ENCODE assay signal across 20 mouse cellular contexts in the genomic region with DNA sequence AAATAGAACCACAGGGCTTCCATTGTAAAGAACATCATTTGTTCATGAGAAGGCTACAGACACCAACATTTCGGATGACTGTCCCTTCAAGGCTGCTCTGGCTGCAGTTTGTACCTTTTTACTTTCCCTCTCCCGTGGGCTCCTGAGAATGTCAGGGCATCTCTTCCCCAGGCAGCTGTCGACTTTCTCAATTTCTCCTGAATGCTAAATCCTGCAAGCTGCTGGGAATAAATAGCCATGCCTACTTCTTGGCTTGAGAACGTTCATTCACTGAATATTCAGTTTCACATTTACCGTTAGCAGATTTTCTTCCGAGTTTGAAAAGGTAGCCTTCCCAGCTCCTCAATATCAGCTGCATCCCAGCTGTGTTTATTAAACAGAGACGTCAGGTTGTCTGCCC.
DNase-seq lines count a peak whose midpoint lies in the region; ATAC-seq and TF ChIP-seq lines count a peak whose summit lies in the region.
"Had no signal": no experiment of that assay in that cellular context is flagged by ENCODE, and none has a peak within 500 bp of the region (broad histone marks: within the 10 kb centered on the region; RNA-seq: fewer than 3 reads in every experiment).

No protein-coding gene starts in this region.

- 0 out of 2 replicates have a peak overlapping the region, but pooled peaks have one; percentile 25 for H3K4me2 ChIP-seq in embryonic facial prominence, embryonic 14.5 days (ENCODE audit: low read depth, low read length)
- H3K4me2 ChIP-seq in hindbrain, embryonic 14.5 days (replicated peaks): peak overlapping the region; percentile 27
- H3K4me2 ChIP-seq in hindbrain, embryonic 12.5 days (replicated peaks): no peak overlapping the region
- H3K4me2 ChIP-seq in hindbrain, postnatal 0 days (ENCODE audit: low read depth, low read length): peak overlapping the region; percentile 42
- H3K4me2 ChIP-seq: heart, embryonic 15.5 days; midbrain, embryonic 12.5 days had no signal

- no peak for TF ChIP-seq CTCF in hindbrain, postnatal 0 days (IDR thresholded peaks at IDR 0.05; ENCODE audit: low read depth)

- H3K36me3 ChIP-seq in embryonic facial prominence, embryonic 14.5 days (ENCODE audit: control insufficient read depth, insufficient read depth, low read length): no peaks in the 10 kb centered on the region
- no peaks in the 10 kb centered on the region for H3K36me3 ChIP-seq in embryonic facial prominence, embryonic 10.5 days (replicated peaks)
- no peaks in the 10 kb centered on the region for H3K36me3 ChIP-seq in hindbrain, embryonic 14.5 days (replicated peaks; ENCODE audit: control insufficient read depth, insufficient read depth)
- no peaks in the 10 kb centered on the region for H3K36me3 ChIP-seq in hindbrain, embryonic 12.5 days
- H3K36me3 ChIP-seq in hindbrain, postnatal 0 days (ENCODE audit: insufficient read depth, low read length): no peaks in the 10 kb centered on the region
- H3K36me3 ChIP-seq: heart, embryonic 15.5 days; midbrain, embryonic 12.5 days had no signal

- ATAC-seq in embryonic facial prominence, embryonic 14.5 days (ENCODE audit: low read depth): no peak
- 0 out of 2 replicates have a peak, but pooled peaks have one; percentile 43 for ATAC-seq in hindbrain, embryonic 14.5 days (ENCODE audit: low FRiP score)
- ATAC-seq in hindbrain, embryonic 12.5 days (ENCODE audit: low FRiP score): no peak
- ATAC-seq in hindbrain, postnatal 0 days: no peak
- ATAC-seq: liver, postnatal 0 days; lung, postnatal 0 days had no signal

- DNase-seq in embryonic facial prominence, embryonic 14.5 days (ENCODE audit: low spot score): no peak
- DNase-seq in embryonic facial prominence, embryonic 10.5 days (ENCODE audit: low spot score): no peak
- no peak for DNase-seq in hindbrain, embryonic 14.5 days (ENCODE audit: low spot score)
- peak; percentile 16 for DNase-seq in brain, adult 2 months (ENCODE audit: low read depth, low spot score)
- peak; percentile 37 for DNase-seq in hindbrain, postnatal 0 days (ENCODE audit: low spot score)
- DNase-seq in urinary bladder, postnatal 10 days (ENCODE audit: low spot score): no peak
- no peak for DNase-seq in kidney, adult 8-10 months
- DNase-seq: adrenal gland, postnatal 10 days; cerebellum, adult 9-11 months; heart, postnatal 36 days; kidney, adult 2 months; kidney, postnatal 14 days; liver, postnatal 0 days; right cerebral cortex, postnatal 14 days; spleen, adult 18-20 months; thymus, postnatal 14 days had no signal

- WGBS in embryonic facial prominence, embryonic 14.5 days: 41% methylated on average over 7 of the region's 7 CpGs
- WGBS in embryonic facial prominence, embryonic 10.5 days: 65% methylated on average over 7 of the region's 7 CpGs
- WGBS in hindbrain, embryonic 14.5 days: 43% methylated on average over 7 of the region's 7 CpGs
- 45% methylated on average over 7 of the region's 7 CpGs for WGBS in hindbrain, embryonic 12.5 days
- 20% methylated on average over 7 of the region's 7 CpGs for WGBS in hindbrain, postnatal 0 days

- H3K4me1 ChIP-seq in embryonic facial prominence, embryonic 14.5 days (ENCODE audit: control insufficient read depth, insufficient read depth, low read length): no peaks in the 10 kb centered on the region
- H3K4me1 ChIP-seq in embryonic facial prominence, embryonic 10.5 days: no peaks in the 10 kb centered on the region
- H3K4me1 ChIP-seq in hindbrain, embryonic 14.5 days (replicated peaks; ENCODE audit: control insufficient read depth, insufficient read depth, low read length): no peaks in the 10 kb centered on the region
- H3K4me1 ChIP-seq in hindbrain, embryonic 12.5 days: no peaks in the 10 kb centered on the region
- H3K4me1 ChIP-seq in hindbrain, postnatal 0 days (ENCODE audit: insufficient read depth, low read length): no peaks in the 10 kb centered on the region
- H3K4me1 ChIP-seq: heart, embryonic 15.5 days; midbrain, embryonic 12.5 days had no signal

- no peaks in the 10 kb centered on the region for H3K9me3 ChIP-seq in embryonic facial prominence, embryonic 14.5 days (ENCODE audit: control insufficient read depth, low read length)
- no peaks in the 10 kb centered on the region for H3K9me3 ChIP-seq in embryonic facial prominence, embryonic 10.5 days
- H3K9me3 ChIP-seq in hindbrain, embryonic 14.5 days (ENCODE audit: control insufficient read depth, low read length): no peaks in the 10 kb centered on the region
- no peaks in the 10 kb centered on the region for H3K9me3 ChIP-seq in hindbrain, embryonic 12.5 days (replicated peaks)
- H3K9me3 ChIP-seq in hindbrain, postnatal 0 days (ENCODE audit: low read length): no peaks in the 10 kb centered on the region
- H3K9me3 ChIP-seq: heart, embryonic 15.5 days; midbrain, embryonic 12.5 days had no signal

- no peak overlapping the region for H3K27ac ChIP-seq in embryonic facial prominence, embryonic 14.5 days (replicated peaks; ENCODE audit: low read depth, low read length)
- no peak overlapping the region for H3K27ac ChIP-seq in embryonic facial prominence, embryonic 10.5 days (replicated peaks)
- H3K27ac ChIP-seq in hindbrain, embryonic 14.5 days: peak overlapping the region; percentile 23; the same call in 1 of the 2 replicates
- no peak overlapping the region for H3K27ac ChIP-seq in hindbrain, embryonic 12.5 days
- peak overlapping the region; percentile 20; the same call in 1 of the 2 replicates for H3K27ac ChIP-seq in hindbrain, postnatal 0 days
- H3K27ac ChIP-seq: heart, embryonic 15.5 days; midbrain, embryonic 12.5 days had no signal

- no peak overlapping the region for H3K9ac ChIP-seq in embryonic facial prominence, embryonic 14.5 days (ENCODE audit: low read depth, low read length)
- no peak overlapping the region for H3K9ac ChIP-seq in hindbrain, embryonic 14.5 days
- H3K9ac ChIP-seq in hindbrain, embryonic 12.5 days: no peak overlapping the region
- no peak overlapping the region for H3K9ac ChIP-seq in hindbrain, postnatal 0 days (replicated peaks; ENCODE audit: low read length)
- H3K9ac ChIP-seq: heart, embryonic 15.5 days; liver, postnatal 0 days; midbrain, embryonic 12.5 days had no signal

- no peaks in the 10 kb centered on the region for H3K27me3 ChIP-seq in embryonic facial prominence, embryonic 14.5 days (replicated peaks; ENCODE audit: control insufficient read depth, insufficient read depth, low read length)
- H3K27me3 ChIP-seq in embryonic facial prominence, embryonic 10.5 days (replicated peaks; ENCODE audit: low read depth, poor library complexity, severe bottlenecking): peaks cover 2% of the 10 kb centered on the region; the same call in 1 of the 2 replicates
- H3K27me3 ChIP-seq in hindbrain, embryonic 14.5 days (ENCODE audit: control insufficient read depth, insufficient read depth, low read length): no peaks in the 10 kb centered on the region
- H3K27me3 ChIP-seq in hindbrain, embryonic 12.5 days: no peaks in the 10 kb centered on the region
- no peaks in the 10 kb centered on the region for H3K27me3 ChIP-seq in hindbrain, postnatal 0 days (ENCODE audit: insufficient read depth, low read length)
- H3K27me3 ChIP-seq: heart, embryonic 15.5 days; midbrain, embryonic 12.5 days had no signal

- H3K4me3 ChIP-seq in embryonic facial prominence, embryonic 14.5 days (ENCODE audit: low read depth, low read length): no peak overlapping the region
- H3K4me3 ChIP-seq in embryonic facial prominence, embryonic 10.5 days: no peak overlapping the region
- no peak overlapping the region for H3K4me3 ChIP-seq in hindbrain, embryonic 14.5 days (replicated peaks; ENCODE audit: low read length)
- H3K4me3 ChIP-seq in hindbrain, embryonic 12.5 days: no peak overlapping the region
- H3K4me3 ChIP-seq in hindbrain, postnatal 0 days (ENCODE audit: low read length): peak overlapping the region; percentile 13; the same call in 1 of the 2 replicates
- H3K4me3 ChIP-seq: heart, embryonic 15.5 days; midbrain, embryonic 12.5 days had no signal

Comparison
In these comparisons a context has a peak if more than half of its experiments do, and no peak if none do; other contexts are left out.
1. DNase-seq: peak in brain, adult 2 months (single experiment) and hindbrain, postnatal 0 days (single experiment); none in embryonic facial prominence, embryonic 14.5 days (single experiment), embryonic facial prominence, embryonic 10.5 days (single experiment), hindbrain, embryonic 14.5 days (single experiment), urinary bladder, postnatal 10 days (single experiment) and kidney, adult 8-10 months (0 of 2).
2. H3K27ac ChIP-seq: peak in hindbrain, embryonic 14.5 days (single experiment) and hindbrain, postnatal 0 days (single experiment); none in embryonic facial prominence, embryonic 14.5 days (single experiment), embryonic facial prominence, embryonic 10.5 days (single experiment) and hindbrain, embryonic 12.5 days (single experiment).